Mouse (Mus musculus) bone marrow, adult 2 months (tissue): ENCODE measurements around the gene Rps18.

ENCODE experiments used
- CTCF ChIP-seq: fragments of 200-500 bp; IDR thresholded peaks from 2 replicates; pipeline ENCODE4 v1.5.1; 2011; ENCODE audit warnings: low read length, control low read depth; ENCODE audit not compliant: control insufficient read depth, insufficient read depth
- POLR2A ChIP-seq: fragments of 200-500 bp; IDR thresholded peaks from 2 replicates; pipeline ENCODE4 v1.6.1; 2011; ENCODE audit warnings: low read depth, mild to moderate bottlenecking, control low read depth, low read length, borderline replicate concordance; ENCODE audit not compliant: control insufficient read depth

- TF ChIP-seq POLR2A (no peak), CTCF (no peak)
Measured at GRCm38 (mm10) chr17:33948090-33948904, 7.5 kb downstream of the Rps18 start.
